Mouse (Mus musculus): ENCODE measurements around the gene Ak2.

DNA sequence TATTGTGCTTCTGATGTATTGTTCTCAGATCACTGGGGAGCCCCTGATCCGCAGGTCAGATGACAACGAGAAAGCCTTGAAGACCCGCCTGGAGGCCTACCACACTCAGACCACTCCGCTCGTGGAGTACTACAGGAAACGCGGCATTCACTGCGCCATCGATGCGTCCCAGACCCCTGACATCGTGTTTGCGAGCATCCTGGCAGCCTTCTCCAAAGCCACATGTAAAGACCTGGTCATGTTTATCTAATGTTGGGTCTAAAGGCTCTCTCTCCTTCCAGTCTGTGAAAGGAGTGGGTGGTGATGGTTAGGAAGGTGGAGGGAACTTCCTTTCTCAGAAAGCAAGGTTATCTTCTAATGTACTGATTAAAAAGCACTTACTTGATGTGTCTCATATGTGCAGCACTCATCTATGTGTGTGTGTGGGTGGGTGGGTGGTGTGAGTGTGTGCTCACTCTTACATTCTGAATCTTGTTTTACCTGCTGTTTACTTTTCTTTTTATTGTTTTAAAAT lies 16.3 kb downstream of the Ak2 start:
- TF ChIP-seq POLR2A (IDR thresholded peaks at IDR 0.05; ENCODE audit: low read depth, low read length) (no peak), CTCF (IDR thresholded peaks at IDR 0.05; ENCODE audit: borderline replicate concordance, insufficient read depth, low read length) (no peak)
